Mouse (Mus musculus) cerebellum, adult 9-11 months (tissue): ENCODE measurements around the gene Oasl1.
"Not testable (repeated sequence)": the region's sequence is repeated elsewhere in the genome, so short reads cannot be mapped to it uniquely, and the experiment has no call there.

Experiments used
- DNase-seq: peaks from one replicate; pipeline ENCODE4 v3.0.0; 2022

Gene Oasl1

DNA sequence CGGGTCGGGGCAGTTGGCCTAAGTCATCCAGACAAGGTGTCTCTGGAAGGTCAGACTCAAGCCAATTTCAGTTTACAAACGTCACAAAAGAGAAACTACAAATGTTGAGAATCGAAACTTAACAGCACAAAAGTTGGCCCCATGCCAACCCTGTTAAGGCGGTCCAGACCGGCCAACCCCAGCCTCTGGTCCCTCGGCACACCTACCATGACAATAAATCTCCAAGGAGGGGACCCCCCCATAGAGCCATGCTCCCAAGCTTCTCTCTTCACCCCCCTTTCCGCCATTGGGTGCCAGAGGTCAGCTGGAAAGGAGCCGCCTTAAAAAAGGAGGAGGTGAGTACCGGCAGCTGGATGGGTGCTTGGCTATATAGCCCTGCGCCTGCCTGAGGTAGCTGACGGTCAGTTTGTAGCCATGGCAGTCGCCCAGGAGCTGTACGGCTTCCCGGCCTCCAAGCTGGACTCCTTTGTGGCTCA is at the start of gene Oasl1:
Gene Oasl1, plus strand, starts transcription at position 243 of the 476 bp plus-strand sequence.
- no peak for DNase-seq

DNA sequence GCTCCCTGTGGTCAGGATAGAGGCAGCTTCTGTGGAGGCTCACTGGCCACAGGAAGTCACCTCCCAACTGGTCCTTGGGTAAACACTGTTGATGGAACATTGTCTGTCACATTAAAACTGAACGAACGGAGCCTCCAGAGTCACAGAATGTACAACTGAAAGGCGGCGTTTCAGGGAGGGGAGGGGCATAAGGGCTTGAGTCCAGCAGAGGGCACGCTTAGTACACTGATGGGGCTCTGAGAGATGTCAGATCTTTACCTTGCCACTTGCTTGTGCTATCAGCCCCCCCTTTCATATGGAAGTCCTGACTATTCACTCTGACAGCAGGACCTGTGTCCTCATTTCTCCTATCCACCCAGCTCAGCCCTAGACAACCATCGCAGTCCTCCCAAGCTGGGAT is 47.2 kb upstream of the Oasl1 start:
- DNase-seq: no peak

DNA sequence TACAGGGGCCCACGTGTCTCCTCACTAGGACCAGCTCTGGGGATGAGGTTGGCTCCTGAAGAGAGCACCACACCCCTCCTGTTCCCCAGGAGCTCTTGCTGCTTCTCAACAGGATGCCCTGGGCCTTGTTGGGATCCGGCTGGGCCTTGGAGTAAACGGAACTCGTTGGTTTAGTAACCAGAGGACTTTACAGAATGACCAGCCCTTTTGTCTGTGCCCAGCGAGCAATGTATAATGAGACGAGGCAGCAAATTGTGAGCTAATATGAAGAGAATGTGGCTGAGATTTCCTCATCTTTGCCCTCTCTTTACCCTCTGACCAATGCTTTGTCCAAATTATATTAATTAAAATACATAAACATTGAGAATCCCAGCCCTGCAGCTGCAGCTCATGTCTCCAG is 46.7 kb upstream of the Oasl1 start:
- DNase-seq: no peak

DNA sequence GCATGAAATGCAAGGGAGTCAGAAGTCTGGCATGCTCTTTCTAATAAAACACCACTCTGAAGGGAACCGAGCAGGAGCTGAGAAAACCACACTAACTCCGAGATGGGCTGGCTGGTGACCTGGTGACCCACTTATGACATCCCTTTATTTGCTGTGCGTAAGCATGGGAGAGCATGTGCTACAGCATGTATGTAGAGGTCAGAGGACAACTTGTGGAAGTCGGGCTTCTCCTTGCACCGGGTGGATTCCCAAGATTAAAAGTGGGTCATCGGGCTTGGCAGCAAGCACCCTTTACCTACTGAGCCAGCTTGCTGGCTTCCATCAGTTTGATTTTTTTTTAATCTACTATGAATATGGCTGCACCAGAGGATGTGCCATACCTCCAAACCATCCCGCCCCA is 45.6 kb upstream of the Oasl1 start:
- DNase-seq: no peak

DNA sequence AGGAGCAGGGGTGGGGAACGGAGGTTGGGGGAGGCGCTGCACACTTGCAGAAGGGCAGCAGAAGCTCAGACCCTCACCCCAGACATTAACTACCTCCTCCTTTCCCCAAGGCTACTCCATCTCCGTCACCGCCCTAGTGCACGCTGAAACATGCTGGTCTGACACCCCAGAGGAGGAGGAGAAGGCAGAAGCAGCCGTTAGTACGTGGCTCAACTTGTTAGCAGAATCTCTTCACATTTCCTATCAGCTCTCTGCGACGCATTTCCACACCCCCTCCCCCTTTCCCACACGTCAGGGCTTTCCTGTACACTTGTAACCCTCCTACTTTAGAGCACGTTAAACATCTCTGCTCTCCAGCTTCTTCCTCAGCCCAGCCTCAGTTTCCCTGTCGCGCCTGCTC is 43.6 kb upstream of the Oasl1 start:
- DNase-seq: no peak

DNA sequence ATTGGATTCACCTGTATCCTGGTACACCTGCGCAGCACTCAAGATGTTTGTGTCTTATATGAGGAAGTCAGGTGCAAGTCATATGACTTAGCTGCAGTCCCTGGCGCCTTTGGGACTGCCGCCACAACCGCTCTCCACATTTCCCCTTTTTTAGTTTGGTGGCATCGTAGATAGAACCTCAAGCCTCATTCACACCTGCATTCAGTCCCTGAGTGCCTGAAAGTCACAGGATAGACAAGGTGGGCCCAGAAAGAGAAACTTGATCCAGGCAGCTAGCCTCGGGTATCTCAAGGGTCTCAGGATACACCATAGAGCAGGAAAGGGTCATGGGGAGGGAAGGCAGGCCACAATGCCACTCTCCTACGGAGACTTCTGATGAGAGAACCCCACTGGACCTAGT is 40.7 kb upstream of the Oasl1 start:
- DNase-seq: not testable (repeated sequence)

DNA sequence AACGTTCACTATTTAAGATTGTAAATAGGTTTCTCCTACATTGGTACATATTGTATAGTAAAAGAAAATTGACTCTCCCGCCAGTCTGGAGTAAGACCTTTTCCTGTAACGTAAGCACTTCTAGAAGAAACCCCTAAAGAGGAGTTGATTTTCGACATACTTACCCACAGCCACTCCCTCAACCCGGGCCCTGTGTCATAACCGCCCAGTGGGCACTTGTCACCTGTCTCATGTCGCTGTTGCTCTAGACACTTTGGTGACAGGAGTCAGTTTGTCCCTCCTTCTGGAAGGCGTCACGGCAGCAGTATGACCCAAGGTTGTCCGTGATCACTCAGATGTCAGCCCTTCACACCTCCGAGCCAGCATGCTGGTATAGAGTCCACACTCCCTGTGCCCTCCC is 40.0 kb upstream of the Oasl1 start:
- DNase-seq: no peak

DNA sequence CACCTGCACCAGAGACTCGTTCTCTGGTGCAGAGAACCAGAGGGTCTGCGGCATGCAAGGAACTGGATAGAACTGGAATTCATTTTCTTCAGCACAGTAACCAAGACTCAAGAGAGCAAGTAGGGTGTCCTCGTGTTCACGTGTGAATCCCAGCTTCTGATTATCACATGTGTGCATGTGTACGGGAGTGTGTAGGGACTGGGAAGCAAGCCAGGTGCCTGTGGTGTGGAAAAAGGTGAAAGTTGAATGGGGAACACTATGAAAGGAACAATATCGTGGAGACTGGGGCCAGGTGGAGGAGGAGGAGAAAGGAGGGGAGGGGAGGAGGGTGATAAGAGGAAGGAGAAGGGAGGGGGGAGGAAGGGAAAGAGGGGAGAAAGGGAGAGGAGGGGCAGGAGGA is 36.2 kb upstream of the Oasl1 start:
- no peak for DNase-seq

DNA sequence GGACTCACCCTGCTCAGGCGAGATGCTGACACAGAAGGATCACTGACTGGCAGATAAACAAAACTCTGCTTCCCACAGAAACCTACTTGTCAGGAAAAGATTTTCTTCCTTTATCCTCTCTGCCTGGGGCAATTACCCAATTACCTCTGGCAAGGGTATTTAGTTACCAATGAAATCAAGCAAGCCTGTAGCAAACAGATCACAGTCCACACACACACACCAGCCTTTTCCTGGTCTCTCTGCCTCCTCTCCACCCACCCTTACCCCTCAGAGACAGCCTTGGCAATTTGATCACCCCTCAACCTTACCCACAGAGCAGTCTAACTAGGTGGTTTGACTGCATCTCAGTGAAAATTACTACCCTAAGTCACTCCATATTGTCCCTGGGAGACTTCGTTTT is 34.0 kb upstream of the Oasl1 start:
- DNase-seq: no peak

DNA sequence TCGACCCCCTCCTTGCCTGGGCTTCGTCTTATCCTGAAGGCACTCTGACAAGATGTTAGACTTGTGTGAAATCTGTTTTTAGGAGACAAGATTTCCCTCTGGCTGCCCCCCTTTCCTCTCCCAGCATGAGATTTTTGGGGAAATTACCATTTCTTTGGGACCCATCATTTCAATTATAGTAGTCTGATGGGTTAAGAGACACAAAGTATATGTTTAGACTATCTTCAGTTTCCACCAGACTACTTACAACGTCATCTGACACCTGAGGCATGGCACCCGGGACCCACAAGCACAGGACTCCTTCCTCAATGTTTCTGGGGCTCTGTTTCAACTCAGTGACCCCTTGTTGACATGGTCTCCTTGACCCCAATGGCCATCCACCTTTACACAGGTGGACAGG is 27.5 kb upstream of the Oasl1 start:
- DNase-seq: no peak

DNA sequence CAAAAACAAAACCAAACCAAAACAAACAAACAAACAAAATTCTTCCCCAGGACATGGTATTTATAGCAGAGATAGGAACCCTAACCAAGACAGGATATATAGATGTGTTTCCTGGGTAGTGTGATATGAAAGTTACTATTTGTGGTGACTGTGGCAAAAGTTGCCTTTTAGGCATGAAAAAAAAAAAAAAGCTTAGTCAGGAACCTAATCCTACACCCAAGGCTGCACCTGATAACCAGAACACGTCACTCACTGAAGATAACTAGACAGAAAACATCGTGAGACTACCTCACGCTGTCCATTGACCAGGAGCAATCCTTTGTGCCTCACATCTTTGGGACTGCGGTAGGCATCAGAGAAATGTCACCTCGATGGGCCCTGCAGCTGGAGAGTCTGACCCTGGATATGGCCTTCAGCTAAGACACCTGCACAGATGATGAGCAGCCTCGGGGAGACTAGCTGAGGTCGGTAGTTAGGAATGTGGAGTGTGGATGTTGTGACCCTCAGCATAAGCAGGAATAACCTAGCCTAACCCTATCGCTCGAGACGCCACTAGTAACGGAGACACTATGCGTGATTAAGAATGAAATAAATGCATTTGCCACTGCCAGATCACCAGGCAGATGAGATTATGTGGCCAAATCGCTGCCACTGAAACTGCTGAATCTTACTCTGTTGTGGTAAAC is 26.2 kb upstream of the Oasl1 start, which contains the start of gene Oasl2:
Gene Oasl2, plus strand, starts transcription at position 249 of the 686 bp plus-strand sequence.
- no peak for DNase-seq

DNA sequence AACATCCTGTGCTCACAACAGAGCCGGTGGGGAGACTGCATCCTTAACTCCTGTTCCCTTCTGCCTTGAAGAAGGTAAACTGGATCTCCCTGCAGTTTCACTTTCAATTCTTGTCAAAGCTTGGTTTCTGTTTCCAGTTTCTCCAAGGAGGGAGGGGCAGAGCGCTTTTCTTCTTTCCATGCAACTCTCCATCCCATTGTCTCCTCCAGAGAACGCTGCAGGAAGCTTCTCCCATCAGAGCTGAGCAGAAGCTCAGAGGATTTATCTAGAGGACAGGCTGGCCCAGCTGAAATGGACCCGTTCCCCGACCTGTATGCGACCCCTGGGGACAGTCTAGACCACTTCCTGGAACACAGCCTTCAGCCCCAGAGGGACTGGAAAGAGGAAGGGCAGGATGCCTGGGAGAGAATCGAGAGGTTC is 25.7 kb upstream of the Oasl1 start:
- no peak for DNase-seq

DNA sequence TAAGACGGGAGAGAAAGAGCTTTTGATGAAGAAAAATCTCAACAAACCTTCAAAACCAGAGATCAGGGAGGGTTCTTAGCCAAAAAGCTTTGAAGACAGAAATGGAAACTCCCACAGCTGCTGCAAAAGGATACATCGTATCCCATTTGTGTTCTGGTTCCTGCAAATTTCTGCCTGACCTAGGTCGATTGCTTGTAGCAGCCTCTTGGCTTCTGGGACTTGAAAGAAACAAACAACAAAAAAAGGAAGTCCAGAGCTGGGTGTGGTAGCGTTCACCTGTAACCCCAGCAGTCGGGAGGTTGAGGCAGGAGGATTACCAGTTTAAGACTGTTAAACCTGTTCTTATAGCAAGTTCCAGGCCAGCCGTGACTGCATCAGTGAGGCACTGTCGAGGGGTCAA is 24.2 kb upstream of the Oasl1 start:
- no peak for DNase-seq

DNA sequence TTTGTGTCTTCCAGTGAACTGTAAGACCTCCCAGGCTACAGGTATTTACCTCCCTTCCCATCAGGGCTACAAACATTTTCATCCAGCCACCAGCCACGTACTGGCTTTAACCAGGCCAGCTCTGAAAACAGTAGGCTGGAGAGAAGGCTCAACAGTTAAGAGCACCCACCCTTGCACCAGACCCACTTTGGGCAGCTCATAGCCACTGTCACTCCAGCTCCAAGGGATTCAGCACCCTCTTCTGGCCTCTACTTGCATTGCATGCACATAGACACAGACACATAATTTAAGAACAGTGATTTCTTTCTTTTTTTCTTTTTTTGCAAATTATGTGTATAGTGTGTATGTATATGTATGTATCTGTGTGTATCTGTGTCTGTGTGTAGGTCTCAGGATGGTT is 20.6 kb upstream of the Oasl1 start:
- DNase-seq: no peak

DNA sequence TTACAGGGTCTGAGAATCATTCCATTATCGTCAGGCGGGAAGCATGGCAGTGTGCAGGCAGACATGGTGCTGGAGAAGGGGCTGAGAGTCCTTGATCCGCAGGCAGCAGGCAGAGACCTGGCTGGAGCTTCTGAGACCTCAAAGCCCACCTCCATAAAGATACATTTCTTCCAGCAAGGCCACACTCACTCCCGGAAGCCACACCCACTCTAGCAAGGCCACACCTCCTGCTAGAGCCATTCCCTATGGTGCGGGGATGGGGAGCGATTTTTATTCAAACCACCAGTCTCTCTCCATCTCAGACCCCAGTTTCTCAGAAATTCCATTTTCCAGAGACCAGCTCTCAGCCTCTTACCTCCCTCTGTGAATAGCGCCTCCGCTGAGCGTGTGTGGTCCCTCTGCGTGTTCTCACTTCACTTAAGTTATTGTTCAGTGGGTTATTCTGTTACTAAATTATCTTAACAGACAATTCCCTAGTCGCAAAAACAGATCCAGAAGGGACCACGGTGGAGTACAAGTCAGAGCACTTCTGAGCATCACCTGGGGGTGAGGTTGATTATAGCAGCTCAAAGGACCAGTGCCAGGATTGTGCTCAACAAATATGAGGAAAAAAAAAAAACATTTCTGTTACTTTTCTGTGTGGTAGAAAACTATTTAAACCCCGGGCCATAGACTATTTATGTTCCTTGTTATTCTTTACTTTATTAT is 14.3 kb upstream of the Oasl1 start:
- no peak for DNase-seq

DNA sequence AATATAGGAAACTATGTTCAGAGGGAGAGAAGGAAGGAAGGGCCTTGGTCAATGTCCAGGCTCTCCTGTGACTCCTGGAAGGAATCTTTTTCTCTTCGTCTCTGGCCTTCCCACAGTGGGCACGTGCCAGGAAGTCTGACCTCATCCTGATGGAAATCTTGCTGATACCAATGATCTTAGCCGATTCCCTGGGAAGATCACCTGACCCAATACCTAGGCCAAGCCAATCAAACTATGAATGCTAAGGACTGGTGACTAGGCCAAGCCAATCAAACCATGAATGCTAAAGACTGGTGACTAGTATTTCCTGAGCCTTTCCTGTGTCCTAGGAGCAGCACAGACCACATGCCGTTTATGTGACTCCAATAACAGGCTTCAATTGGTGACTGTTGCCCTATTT is 9.4 kb upstream of the Oasl1 start:
- DNase-seq: no peak

DNA sequence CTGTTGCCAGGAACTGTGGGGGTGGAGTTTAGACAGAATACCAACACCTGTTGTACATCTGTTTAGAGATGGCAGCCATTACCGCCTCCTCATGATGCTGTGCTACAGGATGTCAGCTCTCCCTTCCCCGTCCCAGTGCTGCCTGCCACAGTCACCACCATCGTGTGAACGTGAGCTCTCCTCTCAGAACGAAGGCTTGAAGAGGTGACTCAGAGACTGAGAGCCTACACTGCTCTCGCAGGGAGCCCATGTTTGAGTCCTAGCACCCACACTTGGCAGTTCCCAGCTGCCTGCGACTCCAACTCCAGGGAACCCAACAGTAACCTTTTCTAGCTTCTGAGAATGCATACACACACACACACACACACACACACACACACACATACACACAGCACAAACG is 8.2 kb upstream of the Oasl1 start:
- no peak for DNase-seq

DNA sequence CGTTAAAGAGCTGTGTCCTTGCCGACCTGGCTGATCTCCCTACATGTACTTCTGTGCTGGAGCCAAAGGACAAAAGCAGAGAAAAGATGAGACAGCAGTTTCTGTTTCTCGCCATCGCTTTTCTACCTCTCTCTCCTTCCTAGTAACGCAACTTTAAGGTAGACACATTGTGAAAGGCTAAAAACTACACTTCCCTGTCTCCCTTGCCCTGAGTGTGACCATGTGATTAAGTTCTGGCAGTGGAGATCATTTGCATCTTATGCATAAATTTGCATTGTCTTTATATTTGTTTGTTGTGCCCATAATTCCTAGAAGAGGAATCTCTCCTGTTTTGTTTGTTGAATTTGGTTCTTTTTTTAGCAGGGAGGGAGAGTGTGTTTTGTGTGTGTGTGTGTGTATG is 7.2 kb upstream of the Oasl1 start:
- DNase-seq: no peak

DNA sequence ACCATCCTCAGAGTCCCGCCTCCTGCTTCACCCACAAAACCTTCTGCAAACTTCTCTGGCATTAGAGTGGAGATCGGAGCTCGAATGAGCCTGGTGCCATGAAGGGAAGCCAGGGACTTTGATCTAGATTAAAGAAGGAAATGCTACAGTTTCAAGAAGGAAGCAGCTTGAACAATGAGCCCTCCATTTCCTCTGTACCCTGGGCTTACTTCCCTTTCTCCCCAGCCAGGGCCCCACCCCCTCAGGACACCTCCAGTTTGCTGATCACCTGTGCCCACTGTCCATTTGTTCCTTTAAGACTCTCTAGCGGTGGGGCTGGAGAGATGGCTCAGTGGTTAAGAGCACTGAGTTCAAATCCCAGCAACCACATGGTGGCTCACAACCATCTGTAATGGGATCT is 6.3 kb upstream of the Oasl1 start:
- no peak for DNase-seq

DNA sequence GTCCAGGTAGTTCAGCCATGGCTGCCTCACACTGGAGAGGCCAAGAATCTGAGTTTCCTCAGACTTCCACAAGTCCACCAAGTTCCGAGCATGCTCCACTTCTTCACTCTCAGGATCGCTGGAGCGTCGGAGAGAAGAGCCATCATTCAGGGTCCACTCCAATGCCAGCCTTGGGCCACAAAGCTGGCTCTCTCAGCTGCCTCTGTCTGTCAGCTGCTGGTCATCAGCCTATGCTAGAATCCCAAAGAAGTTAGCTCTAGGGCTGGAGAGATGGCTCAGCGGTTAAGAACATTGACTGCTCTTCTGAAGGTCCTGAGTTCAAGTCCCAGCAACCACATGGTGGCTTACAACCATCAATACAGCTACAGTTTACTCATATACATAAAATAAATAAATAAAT is 5.7 kb upstream of the Oasl1 start:
- not testable (repeated sequence) for DNase-seq

DNA sequence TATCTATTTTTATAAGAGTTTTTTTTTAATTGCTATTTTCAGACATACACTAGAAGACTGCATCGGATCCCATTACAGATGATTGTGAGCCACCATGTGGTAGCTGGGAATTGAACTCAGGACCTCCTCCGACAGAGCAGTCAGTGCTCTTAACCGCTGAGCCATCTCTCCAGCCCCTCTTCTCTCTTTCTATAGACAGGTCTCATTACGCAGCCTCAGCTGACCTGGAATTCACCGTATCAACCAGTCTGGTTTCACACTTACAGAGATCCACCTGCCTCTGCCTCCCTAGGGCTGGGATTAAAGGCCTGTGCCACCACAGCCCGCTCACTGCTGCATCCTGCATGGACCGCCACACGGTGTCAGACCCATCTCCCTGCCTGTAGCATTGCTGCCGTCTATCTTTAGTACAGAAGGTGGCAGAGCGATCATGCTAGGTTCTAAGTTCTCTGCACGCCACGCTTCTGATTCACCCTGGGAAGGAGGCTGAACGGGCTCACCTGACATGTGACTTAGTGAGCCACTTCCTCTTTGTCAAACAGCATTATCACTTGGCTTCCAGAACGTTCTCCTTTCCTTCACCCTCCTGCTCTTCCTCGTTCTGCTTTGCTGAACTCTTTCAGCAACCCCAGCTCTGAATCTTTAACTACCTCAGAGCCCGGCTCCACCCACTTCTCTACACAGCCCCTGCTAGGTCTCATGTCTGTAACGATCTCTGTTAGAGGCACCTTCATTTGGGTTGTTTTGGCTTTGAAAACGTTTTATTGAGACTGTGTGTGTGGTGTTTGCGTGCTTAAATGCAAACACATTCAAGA is 1.3 kb upstream of the Oasl1 start:
- DNase-seq: no peak

DNA sequence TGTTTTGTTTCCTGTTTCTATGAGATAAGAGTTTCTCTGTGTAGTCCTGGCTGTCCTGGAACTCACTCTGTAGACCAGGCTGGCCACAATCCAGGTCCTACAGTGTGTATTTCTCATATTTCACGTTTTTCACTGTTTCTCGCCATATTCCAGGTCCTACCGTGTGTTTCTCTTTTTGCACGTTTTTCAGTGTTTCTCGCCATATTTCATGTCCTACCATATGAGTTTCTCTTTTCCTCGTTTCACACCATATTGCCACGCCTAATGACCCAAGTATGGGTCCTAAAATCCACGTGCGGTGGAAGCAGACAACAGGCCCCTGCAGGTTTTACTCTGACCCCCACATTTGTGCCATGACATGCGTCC is 691 bp upstream of the Oasl1 start:
- DNase-seq: no peak

DNA sequence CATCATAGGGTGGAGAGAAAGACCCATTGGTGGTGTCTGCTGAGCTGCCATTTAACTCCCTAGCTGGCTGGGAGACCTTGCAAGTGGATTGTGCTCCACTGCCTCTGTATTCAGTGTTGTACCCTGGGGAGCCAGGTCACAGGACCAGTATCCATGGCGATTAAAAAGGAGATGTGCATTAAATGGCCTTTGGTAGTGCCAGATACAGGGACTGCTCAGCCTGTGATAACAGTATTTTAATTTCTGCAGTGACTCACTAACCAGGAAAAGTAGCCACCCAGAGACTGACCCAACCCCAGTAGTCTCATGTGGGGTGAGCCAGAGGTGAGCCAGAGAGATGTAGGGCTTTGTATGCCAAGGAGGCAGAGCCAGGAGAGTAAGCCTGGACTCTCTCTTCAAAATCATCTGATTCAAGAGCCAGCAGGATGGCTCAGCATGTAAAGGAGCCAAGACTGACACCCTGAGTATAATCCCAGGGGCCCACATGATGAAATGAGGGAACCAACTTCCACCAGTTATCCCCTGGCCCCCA is 3.2 kb downstream of the Oasl1 start:
- no peak for DNase-seq

DNA sequence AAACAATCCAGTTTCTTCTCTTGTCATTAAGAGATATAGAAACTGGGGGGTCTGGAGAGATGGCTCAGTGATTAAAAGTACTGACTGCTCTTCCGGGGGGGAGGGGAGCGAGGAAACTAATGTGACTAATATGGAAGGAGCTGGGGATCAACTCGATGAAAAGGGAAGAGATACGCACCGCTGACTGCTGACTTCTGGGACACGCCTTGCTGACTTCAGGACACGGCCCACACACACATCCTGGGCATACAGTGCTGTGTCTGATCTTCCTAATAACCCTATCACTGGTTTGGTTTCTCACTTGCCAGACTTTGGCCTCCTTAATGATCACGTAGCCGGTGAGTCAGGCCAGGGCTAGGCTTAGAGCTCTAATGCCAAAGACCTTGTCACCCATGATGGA is 3.7 kb downstream of the Oasl1 start:
- DNase-seq: no peak
